Mouse (Mus musculus) C2C12 (cell line): ENCODE data around the gene Inpp5a.

Experiments used
- CEBPB ChIP-seq: IDR thresholded peaks from one replicate; pipeline ENCODE4 v1.6.1; 2011; ENCODE audit warnings: low read depth, mild to moderate bottlenecking, control low read depth, moderate library complexity
- CTCF ChIP-seq: IDR thresholded peaks from one replicate; pipeline ENCODE4 v1.5.1; 2011; ENCODE audit not compliant: control insufficient read depth, insufficient read depth, insufficient read length
- MYOD1 ChIP-seq: IDR thresholded peaks from one replicate; pipeline ENCODE4 v1.6.1; 2011; ENCODE audit warnings: low read depth; ENCODE audit not compliant: control insufficient read depth, insufficient read length
- MYOG ChIP-seq: IDR thresholded peaks from one replicate; pipeline ENCODE4 v1.6.1; 2011; ENCODE audit not compliant: control insufficient read depth, insufficient read length; ENCODE audit errors: extremely low read depth
- USF1 ChIP-seq: IDR thresholded peaks from one replicate; pipeline ENCODE4 v1.6.1; 2011; ENCODE audit warnings: low read depth, mild to moderate bottlenecking, control low read depth, moderate library complexity

- no peak for TF ChIP-seq CTCF
- no peak for TF ChIP-seq CEBPB
- TF ChIP-seq USF1 = no peak
- TF ChIP-seq MYOD1 = no peak
- TF ChIP-seq MYOG = no peak
These were observed 177.1 kb downstream of the Inpp5a start for GRCm38 (mm10) chr7:139565998-139566397.
